Mouse (Mus musculus): ENCODE measurements around the gene Gucy1a1. TPM values are rescaled to one million over a fixed set of nuclear protein-coding genes. Genes with fewer than 3 reads are reported as not detected.

Gucy1a1 gene
- polyA plus RNA-seq (2014; fragmentation: Nextera tagmentation; extraction: Ambion mirVana) = 18.4 and 18.8 TPM in 2 replicates

- ATAC-seq (replicated peaks; ENCODE audit: low FRiP score) = peak; percentile 73
- DNase-seq (ENCODE audit: low spot score) = peak; percentile 49
These were observed at the start of gene Gucy1a1 for GRCm38 (mm10) chr3:82145126-82145901. Gucy1a1 (minus strand) TSS chr3:82145789.

GRCm38 (mm10) chr3:82191559-82192245 is 46.1 kb upstream of the Gucy1a1 start:
- no peak overlapping the region for H3K4me2 ChIP-seq

More at GRCm38 (mm10) chr3:82145126-82145901, at the start of gene Gucy1a1:
- no peak within 1 kb of the TSS; the same call in 1 of the 2 replicates for H3K27ac ChIP-seq (ENCODE audit: low read depth, low read length)
- peak within 1 kb of the TSS; percentile 57 for H3K4me3 ChIP-seq (ENCODE audit: low read depth, low read length)
- no peaks in the 10 kb centered on the region for H3K27me3 ChIP-seq (replicated peaks; ENCODE audit: control insufficient read depth, insufficient read depth, low read length)
- H3K4me2 ChIP-seq = peak within 1 kb of the TSS; percentile 88
- no peaks in the 10 kb centered on the region for H3K36me3 ChIP-seq (ENCODE audit: control insufficient read depth, insufficient read depth, low read length)
- peaks cover 5% of the 10 kb centered on the region for H3K4me1 ChIP-seq (replicated peaks; ENCODE audit: control insufficient read depth, insufficient read depth, low read length)
- H3K9ac ChIP-seq (ENCODE audit: low read depth, low read length) = peak within 1 kb of the TSS; percentile 45
- no peaks in the 10 kb centered on the region for H3K9me3 ChIP-seq (ENCODE audit: control insufficient read depth, low read length)
- 1% methylated on average over 36 of the region's 36 CpGs for WGBS

GRCm38 (mm10) chr3:82185626-82186025 is 40.0 kb upstream of the Gucy1a1 start:
- ATAC-seq (replicated peaks; ENCODE audit: low FRiP score) = no peak
- no peaks in the 10 kb centered on the region for H3K27me3 ChIP-seq (replicated peaks; ENCODE audit: control insufficient read depth, insufficient read depth, low read length)
- whole genome bisulfite sequencing = 88% methylated on average over 9 of the region's 9 CpGs
- DNase-seq (ENCODE audit: low spot score) = no peak
- no peak overlapping the region for H3K27ac ChIP-seq (ENCODE audit: low read depth, low read length)
- H3K9me3 ChIP-seq (ENCODE audit: control insufficient read depth, low read length) = no peaks in the 10 kb centered on the region
- H3K4me1 ChIP-seq (replicated peaks; ENCODE audit: control insufficient read depth, insufficient read depth, low read length) = no peaks in the 10 kb centered on the region
- H3K4me2 ChIP-seq = no peak overlapping the region
- no peaks in the 10 kb centered on the region for H3K36me3 ChIP-seq (ENCODE audit: control insufficient read depth, insufficient read depth, low read length)
- no peak overlapping the region for H3K4me3 ChIP-seq (ENCODE audit: low read depth, low read length)
- no peak overlapping the region for H3K9ac ChIP-seq (ENCODE audit: low read depth, low read length)

More at GRCm38 (mm10) chr3:82191559-82192245, 46.1 kb upstream of the Gucy1a1 start:
- WGBS = 56% methylated on average over 1 of the region's 1 CpGs
- Histone ChIP-seq H3K27ac (ENCODE audit: low read depth, low read length) (no peak overlapping the region), H3K9ac (ENCODE audit: low read depth, low read length) (no peak overlapping the region), H3K36me3 (ENCODE audit: control insufficient read depth, insufficient read depth, low read length) (no peaks in the 10 kb centered on the region), H3K4me3 (ENCODE audit: low read depth, low read length) (no peak overlapping the region), H3K4me1 (replicated peaks; ENCODE audit: control insufficient read depth, insufficient read depth, low read length) (no peaks in the 10 kb centered on the region), H3K27me3 (replicated peaks; ENCODE audit: control insufficient read depth, insufficient read depth, low read length) (no peaks in the 10 kb centered on the region), H3K9me3 (ENCODE audit: control insufficient read depth, low read length) (no peaks in the 10 kb centered on the region)
- DNase-seq (ENCODE audit: low spot score) (no peak), ATAC-seq (replicated peaks; ENCODE audit: low FRiP score) (no peak)

GRCm38 (mm10) chr3:82181500-82181899 is 35.9 kb upstream of the Gucy1a1 start:
- no peak for DNase-seq (ENCODE audit: low spot score)
- no peaks in the 10 kb centered on the region for H3K4me1 ChIP-seq (replicated peaks; ENCODE audit: control insufficient read depth, insufficient read depth, low read length)
- no peak for ATAC-seq (replicated peaks; ENCODE audit: low FRiP score)
- H3K27me3 ChIP-seq (replicated peaks; ENCODE audit: control insufficient read depth, insufficient read depth, low read length) = no peaks in the 10 kb centered on the region
- H3K9ac ChIP-seq (ENCODE audit: low read depth, low read length) = no peak overlapping the region
- H3K36me3 ChIP-seq (ENCODE audit: control insufficient read depth, insufficient read depth, low read length) = no peaks in the 10 kb centered on the region
- H3K4me3 ChIP-seq (ENCODE audit: low read depth, low read length) = no peak overlapping the region
- no peak overlapping the region for H3K4me2 ChIP-seq
- H3K27ac ChIP-seq (ENCODE audit: low read depth, low read length) = no peak overlapping the region
- H3K9me3 ChIP-seq (ENCODE audit: control insufficient read depth, low read length) = no peaks in the 10 kb centered on the region

GRCm38 (mm10) chr3:82180253-82180652 is 34.7 kb upstream of the Gucy1a1 start:
- H3K27me3 ChIP-seq (replicated peaks; ENCODE audit: control insufficient read depth, insufficient read depth, low read length) = no peaks in the 10 kb centered on the region
- no peak overlapping the region for H3K4me3 ChIP-seq (ENCODE audit: low read depth, low read length)
- DNase-seq (ENCODE audit: low spot score) (no peak), ATAC-seq (replicated peaks; ENCODE audit: low FRiP score) (no peak)
- H3K9ac ChIP-seq (ENCODE audit: low read depth, low read length) = no peak overlapping the region
- WGBS = 61% methylated on average over 3 of the region's 3 CpGs
- H3K36me3 ChIP-seq (ENCODE audit: control insufficient read depth, insufficient read depth, low read length) = no peaks in the 10 kb centered on the region
- no peak overlapping the region for H3K4me2 ChIP-seq
- no peaks in the 10 kb centered on the region for H3K9me3 ChIP-seq (ENCODE audit: control insufficient read depth, low read length)
- H3K4me1 ChIP-seq (replicated peaks; ENCODE audit: control insufficient read depth, insufficient read depth, low read length) = no peaks in the 10 kb centered on the region
- H3K27ac ChIP-seq (ENCODE audit: low read depth, low read length) = no peak overlapping the region

- Histone ChIP-seq H3K27me3 (replicated peaks; ENCODE audit: control insufficient read depth, insufficient read depth, low read length) (no peaks in the 10 kb centered on the region), H3K4me3 (ENCODE audit: low read depth, low read length) (no peak overlapping the region), H3K4me2 (no peak overlapping the region), H3K36me3 (ENCODE audit: control insufficient read depth, insufficient read depth, low read length) (no peaks in the 10 kb centered on the region), H3K4me1 (replicated peaks; ENCODE audit: control insufficient read depth, insufficient read depth, low read length) (no peaks in the 10 kb centered on the region), H3K9me3 (ENCODE audit: control insufficient read depth, low read length) (no peaks in the 10 kb centered on the region), H3K27ac (ENCODE audit: low read depth, low read length) (no peak overlapping the region), H3K9ac (ENCODE audit: low read depth, low read length) (no peak overlapping the region)
- ATAC-seq (replicated peaks; ENCODE audit: low FRiP score) = no peak
- WGBS = 76% methylated on average over 1 of the region's 1 CpGs
- no peak for DNase-seq (ENCODE audit: low spot score)
These were observed 29.9 kb upstream of the Gucy1a1 start for GRCm38 (mm10) chr3:82175501-82175900.

- 71% methylated on average over 2 of the region's 2 CpGs for WGBS
- H3K9me3 ChIP-seq (ENCODE audit: control insufficient read depth, low read length) = no peaks in the 10 kb centered on the region
- no peak overlapping the region for H3K27ac ChIP-seq (ENCODE audit: low read depth, low read length)
- H3K27me3 ChIP-seq (replicated peaks; ENCODE audit: control insufficient read depth, insufficient read depth, low read length) = no peaks in the 10 kb centered on the region
- no peak overlapping the region for H3K4me3 ChIP-seq (ENCODE audit: low read depth, low read length)
- no peak for ATAC-seq (replicated peaks; ENCODE audit: low FRiP score)
- no peaks in the 10 kb centered on the region for H3K36me3 ChIP-seq (ENCODE audit: control insufficient read depth, insufficient read depth, low read length)
- DNase-seq (ENCODE audit: low spot score) = no peak
- H3K9ac ChIP-seq (ENCODE audit: low read depth, low read length) = no peak overlapping the region
- H3K4me2 ChIP-seq = no peak overlapping the region
- H3K4me1 ChIP-seq (replicated peaks; ENCODE audit: control insufficient read depth, insufficient read depth, low read length) = peaks cover 3% of the 10 kb centered on the region; the same call in 1 of the 2 replicates
These were observed 21.5 kb upstream of the Gucy1a1 start for GRCm38 (mm10) chr3:82167064-82167463.

GRCm38 (mm10) chr3:82165937-82166336 is 20.3 kb upstream of the Gucy1a1 start:
- H3K9ac ChIP-seq (ENCODE audit: low read depth, low read length) = no peak overlapping the region
- no peaks in the 10 kb centered on the region for H3K27me3 ChIP-seq (replicated peaks; ENCODE audit: control insufficient read depth, insufficient read depth, low read length)
- H3K9me3 ChIP-seq (ENCODE audit: control insufficient read depth, low read length) = no peaks in the 10 kb centered on the region
- 31% methylated on average over 2 of the region's 2 CpGs for WGBS
- no peak overlapping the region for H3K4me3 ChIP-seq (ENCODE audit: low read depth, low read length)
- no peak overlapping the region for H3K27ac ChIP-seq (ENCODE audit: low read depth, low read length)
- DNase-seq (ENCODE audit: low spot score) (no peak), ATAC-seq (replicated peaks; ENCODE audit: low FRiP score) (peak; percentile 60)
- H3K4me2 ChIP-seq = no peak overlapping the region
- H3K36me3 ChIP-seq (ENCODE audit: control insufficient read depth, insufficient read depth, low read length) = no peaks in the 10 kb centered on the region
- peaks cover 3% of the 10 kb centered on the region; the same call in 1 of the 2 replicates for H3K4me1 ChIP-seq (replicated peaks; ENCODE audit: control insufficient read depth, insufficient read depth, low read length)

Measured in liver, embryonic 11.5 days (tissue).